Mouse (Mus musculus) small intestine, adult 2 months (tissue): Measurements from ENCODE around the gene Map3k19. TPM values are rescaled to one million over a fixed set of nuclear protein-coding genes. Genes with fewer than 3 reads are reported as not detected.

ENCODE experiments used
- H3K27ac ChIP-seq: fragments of 200-500 bp; 2 replicates; pipeline ENCODE4 v1.5.1; 2012; ENCODE audit warnings: low read depth, low read length, control low read depth, inconsistent platforms; ENCODE audit not compliant: insufficient read depth
- H3K27me3 ChIP-seq: fragments of 200-500 bp; 2 replicates; pipeline ENCODE4 v1.6.1; 2012; ENCODE audit warnings: mild to moderate bottlenecking, moderate library complexity, low read length, inconsistent platforms; ENCODE audit not compliant: control insufficient read depth, insufficient read depth
- H3K36me3 ChIP-seq: fragments of 200-500 bp; 2 replicates; pipeline ENCODE4 v1.6.1; 2012; ENCODE audit warnings: mild to moderate bottlenecking, low read length, control low read depth, inconsistent platforms; ENCODE audit not compliant: control insufficient read depth, insufficient read depth
- H3K4me1 ChIP-seq: fragments of 200-500 bp; 2 replicates; pipeline ENCODE4 v1.6.1; 2012; ENCODE audit warnings: low read length, inconsistent platforms, mixed read lengths; ENCODE audit not compliant: control insufficient read depth, insufficient read depth, insufficient read length
- H3K4me3 ChIP-seq: fragments of 200-500 bp; 2 replicates; pipeline ENCODE4 v1.5.1; 2012; ENCODE audit warnings: low read depth, mild to moderate bottlenecking, control low read depth, inconsistent platforms, low read length, moderate library complexity
- CTCF ChIP-seq: fragments of 200-500 bp; IDR thresholded peaks from 2 replicates; pipeline ENCODE4 v1.5.1; 2012; ENCODE audit warnings: low read depth, mild to moderate bottlenecking, control low read depth, inconsistent platforms, low read length, moderate library complexity, mixed read lengths; ENCODE audit not compliant: insufficient replicate concordance, insufficient read length; ENCODE audit errors: extremely low read depth
- POLR2A ChIP-seq: fragments of 200-500 bp; IDR thresholded peaks from 2 replicates; pipeline ENCODE4 v1.6.1; 2012; ENCODE audit warnings: low read depth, mild to moderate bottlenecking, control low read depth, inconsistent platforms, low read length, moderate library complexity
- WGBS: fragments of 180-500 bp; shearing (Covaris S2); methylation state at CpG from one replicate; pipeline ENCODE4 v1.1.7; 2018; 5-methylcytosine and 5-hydroxymethylcytosine counted together
- polyA plus RNA-seq: library from polyadenylated mRNA; depleted of rRNA; stranded (reverse); fragments of >200 nt; gene quantifications from 2 replicates; pipeline ENCODE4 v1.2.3, GENCODE M21; 2012

Gene Map3k19
- polyA plus RNA-seq, 1 experiment = not detected

DNA sequence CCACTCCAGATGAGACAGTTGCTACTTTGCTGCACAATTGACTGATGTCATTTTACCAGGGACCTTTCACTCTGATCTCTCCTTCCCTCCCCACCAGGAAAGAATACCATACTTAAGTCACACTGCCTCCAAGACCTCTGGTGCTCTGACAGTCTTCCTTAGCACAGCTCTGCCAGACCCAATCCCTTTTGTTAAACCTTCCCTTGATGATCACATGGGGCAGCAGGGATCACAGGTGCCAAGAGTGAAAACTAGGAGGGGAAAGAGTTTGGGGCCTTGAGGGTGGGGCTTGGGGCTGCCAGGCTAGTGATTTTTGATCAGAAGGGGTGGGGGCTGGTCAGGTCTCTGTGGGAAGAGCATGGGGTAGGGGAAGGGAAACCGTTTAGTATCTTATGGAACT lies 58.1 kb downstream of the Map3k19 start:
- Histone ChIP-seq H3K27me3 (no peaks in the 10 kb centered on the region), H3K4me3 (no peak overlapping the region), H3K4me1 (no peaks in the 10 kb centered on the region), H3K36me3 (peaks cover 39% of the 10 kb centered on the region), H3K27ac (no peak overlapping the region)
- 76% methylated on average over 1 of the region's 1 CpGs for WGBS
- TF ChIP-seq CTCF (no peak), POLR2A (no peak)

DNA sequence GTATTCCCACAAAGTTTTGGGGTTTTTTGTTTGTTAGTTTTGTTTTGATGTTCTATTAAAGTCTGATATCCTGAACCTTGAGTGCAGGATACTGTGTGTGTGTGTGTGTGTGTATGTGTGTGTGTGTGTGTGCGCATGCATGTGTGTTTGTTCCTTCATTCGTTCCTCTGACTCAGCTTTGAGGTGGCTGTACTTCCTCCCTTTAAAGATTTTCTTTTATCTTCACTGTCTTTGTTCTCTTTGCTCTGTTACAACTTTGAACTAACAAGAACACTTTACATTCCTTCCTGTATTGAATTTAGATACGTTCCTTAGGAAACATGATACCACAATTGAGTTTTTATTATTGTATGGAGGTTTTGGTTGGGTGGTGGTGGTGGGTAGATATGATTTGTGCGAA lies 58.5 kb downstream of the Map3k19 start:
- WGBS = 68% methylated on average over 4 of the region's 4 CpGs
- no peaks in the 10 kb centered on the region for H3K4me1 ChIP-seq
- no peak overlapping the region for H3K4me3 ChIP-seq
- H3K27me3 ChIP-seq = no peaks in the 10 kb centered on the region
- TF ChIP-seq POLR2A (no peak), CTCF (no peak)
- peaks cover 39% of the 10 kb centered on the region for H3K36me3 ChIP-seq
- H3K27ac ChIP-seq = no peak overlapping the region

DNA sequence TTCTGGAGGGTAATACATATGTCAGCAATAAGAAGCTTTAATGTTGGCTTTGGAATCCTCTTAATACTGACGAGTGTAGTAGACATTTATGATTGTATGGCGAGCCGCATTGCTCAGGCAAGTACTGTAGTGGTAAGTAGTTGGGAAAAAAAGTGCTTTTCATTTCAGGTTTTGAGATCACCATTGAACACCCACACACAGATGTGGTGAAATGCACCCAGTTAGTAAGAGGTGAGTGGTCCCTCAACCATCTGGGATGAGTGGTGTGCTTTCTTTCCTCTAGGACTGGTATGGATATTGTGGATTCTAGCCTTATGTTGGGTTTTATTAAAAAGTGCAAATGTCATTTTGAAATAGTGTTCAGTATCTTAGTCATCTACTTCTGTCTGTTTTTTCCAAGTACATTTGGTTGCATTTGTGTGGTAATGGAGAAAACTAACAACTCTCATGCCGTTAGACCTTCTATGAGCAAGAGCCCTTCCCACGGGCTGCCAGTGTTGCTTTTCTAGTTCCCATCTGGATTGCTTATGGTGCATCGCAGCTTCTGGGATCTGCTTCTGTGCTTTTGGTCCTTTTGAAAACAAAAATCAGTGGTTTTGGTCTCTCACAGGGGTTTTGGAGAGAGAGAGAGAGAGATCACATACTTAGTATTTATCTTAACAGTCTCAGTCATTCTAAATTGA lies 59.6 kb downstream of the Map3k19 start:
- Histone ChIP-seq H3K36me3 (peaks cover 37% of the 10 kb centered on the region), H3K4me3 (no peak overlapping the region), H3K4me1 (no peaks in the 10 kb centered on the region), H3K27ac (no peak overlapping the region), H3K27me3 (no peaks in the 10 kb centered on the region)
- TF ChIP-seq CTCF = no peak
- TF ChIP-seq POLR2A = no peak
- WGBS = 86% methylated on average over 6 of the region's 6 CpGs

DNA sequence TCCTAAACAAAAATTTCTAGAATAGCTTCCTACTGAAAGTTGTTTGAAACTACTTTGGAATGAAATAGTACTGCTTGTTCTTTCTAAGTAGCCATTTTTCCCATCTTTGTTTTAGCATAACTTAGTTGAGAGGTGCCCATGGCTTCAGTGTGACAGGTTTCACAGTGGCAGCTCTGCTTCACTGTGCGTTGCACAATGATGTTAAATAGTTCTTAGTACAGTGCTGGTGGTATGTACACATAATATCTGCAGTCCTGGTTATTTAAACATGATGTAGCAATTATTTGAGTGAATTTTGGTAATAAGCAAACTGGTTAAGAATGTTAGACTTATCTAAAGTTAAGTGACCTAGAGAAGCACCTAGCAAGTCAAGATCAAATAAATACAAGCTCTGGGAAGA lies 61.4 kb downstream of the Map3k19 start:
- no peak overlapping the region for H3K27ac ChIP-seq
- no peak overlapping the region for H3K4me3 ChIP-seq
- no peaks in the 10 kb centered on the region for H3K4me1 ChIP-seq
- WGBS = 90% methylated on average over 1 of the region's 1 CpGs
- TF ChIP-seq POLR2A (no peak), CTCF (no peak)
- peaks cover 26% of the 10 kb centered on the region for H3K36me3 ChIP-seq
- H3K27me3 ChIP-seq = no peaks in the 10 kb centered on the region

DNA sequence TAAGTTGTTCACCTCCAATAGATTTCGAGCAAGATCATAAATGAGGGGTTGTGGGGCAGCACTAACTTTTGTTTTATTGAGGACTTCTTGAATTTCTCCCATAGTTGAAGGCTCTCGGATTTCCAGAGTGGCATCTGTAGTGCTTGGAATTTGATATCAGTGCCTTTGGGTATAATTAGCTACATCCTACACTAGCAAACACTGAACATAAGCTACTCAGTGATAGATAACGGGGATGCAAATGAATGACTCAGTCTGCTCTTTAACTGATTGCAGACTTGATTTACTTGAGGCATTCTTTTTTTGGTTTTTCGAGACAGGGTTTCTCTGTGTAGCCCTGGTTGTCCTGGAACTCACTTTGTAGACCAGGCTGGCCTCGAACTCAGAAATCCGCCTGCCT lies 65.9 kb downstream of the Map3k19 start:
- TF ChIP-seq CTCF = no peak
- no peak for TF ChIP-seq POLR2A
- 81% methylated on average over 6 of the region's 6 CpGs for WGBS
- no peak overlapping the region for H3K27ac ChIP-seq
- peaks cover 13% of the 10 kb centered on the region for H3K36me3 ChIP-seq
- H3K27me3 ChIP-seq = no peaks in the 10 kb centered on the region
- peaks cover 4% of the 10 kb centered on the region for H3K4me1 ChIP-seq
- H3K4me3 ChIP-seq = no peak overlapping the region

GRCm38 (mm10) chr1:127785882-127786281 lies 68.9 kb downstream of the Map3k19 start:
- H3K4me3 ChIP-seq = no peak overlapping the region
- H3K4me1 ChIP-seq = peaks cover 6% of the 10 kb centered on the region
- no peak for TF ChIP-seq POLR2A
- no peak for TF ChIP-seq CTCF
- no peaks in the 10 kb centered on the region for H3K27me3 ChIP-seq
- no peak overlapping the region for H3K27ac ChIP-seq
- 15% methylated on average over 1 of the region's 1 CpGs for WGBS
- peaks cover 1% of the 10 kb centered on the region; the same call in 1 of the 2 replicates for H3K36me3 ChIP-seq

DNA sequence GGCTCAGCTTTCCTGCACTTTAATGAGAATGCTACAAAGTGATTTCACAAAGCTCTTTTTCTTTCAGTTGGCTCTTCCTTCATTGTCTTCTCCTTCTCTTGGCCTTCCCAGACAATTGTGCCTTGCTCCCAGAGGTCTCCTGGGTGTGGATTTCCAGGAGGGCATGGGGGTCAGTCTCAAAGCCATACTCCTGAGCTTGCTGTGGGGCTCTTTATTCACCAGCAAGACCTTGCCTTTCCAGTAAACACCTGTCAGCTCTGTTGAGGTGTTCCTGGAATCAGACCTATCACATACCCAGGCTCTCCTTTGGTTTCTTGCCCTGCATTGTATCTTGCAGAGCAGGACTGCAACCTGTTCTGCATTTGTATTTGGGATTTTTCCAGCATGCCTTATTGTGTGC lies 71.0 kb downstream of the Map3k19 start:
- no peak for TF ChIP-seq CTCF
- TF ChIP-seq POLR2A = no peak
- Histone ChIP-seq H3K27ac (no peak overlapping the region), H3K4me3 (no peak overlapping the region), H3K36me3 (peaks cover 4% of the 10 kb centered on the region), H3K27me3 (no peaks in the 10 kb centered on the region), H3K4me1 (peaks cover 6% of the 10 kb centered on the region)
